Mouse (Mus musculus) heart, embryonic 16.5 days (tissue): ENCODE measurements at regions not wholly inside any gene's neighbourhood (a gene's known extent, or its start where the extent isn't known, plus 50 kb on each side); places are given as distances from the start of the nearest gene placed in this dataset.

Source experiments
- ATAC-seq: fragments of 200-750 bp; cut with Nextera tagmentation; replicated peaks from 2 replicates; pipeline ENCODE4 v1.8.0; 2017; ENCODE audit warnings: moderate number of reproducible peaks; ENCODE audit not compliant: insufficient read depth, low FRiP score; ENCODE audit errors: extremely low read depth
- H3K27ac ChIP-seq: fragments of 300-500 bp; sonication (generic); 2 replicates; pipeline ENCODE4 v1.5.1; 2014; ENCODE audit warnings: mild to moderate bottlenecking, low read length, control low read depth, moderate library complexity
- H3K27me3 ChIP-seq: fragments of 300-500 bp; sonication (generic); 2 replicates; pipeline ENCODE4 v1.6.1; 2014; ENCODE audit warnings: low read length, mixed read lengths; ENCODE audit not compliant: control insufficient read depth, insufficient read depth
- H3K36me3 ChIP-seq: fragments of 300-500 bp; sonication (generic); 2 replicates; pipeline ENCODE4 v1.6.1; 2014; ENCODE audit not compliant: control insufficient read depth, insufficient read depth
- H3K4me1 ChIP-seq: fragments of 300-500 bp; sonication (generic); 2 replicates; pipeline ENCODE4 v1.6.1; 2014; ENCODE audit warnings: low read length, mixed read lengths; ENCODE audit not compliant: control insufficient read depth, insufficient read depth
- H3K4me2 ChIP-seq: fragments of 300-500 bp; sonication (generic); 2 replicates; pipeline ENCODE4 v1.6.1; 2014; ENCODE audit warnings: low read depth, mild to moderate bottlenecking, control low read depth, low read length
- H3K4me3 ChIP-seq: fragments of 300-500 bp; sonication (generic); 2 replicates; pipeline ENCODE4 v1.5.1; 2014; ENCODE audit warnings: mild to moderate bottlenecking, control low read depth, low read length
- H3K9ac ChIP-seq: fragments of 300-500 bp; sonication (generic); 2 replicates; pipeline ENCODE4 v1.6.1; 2014; ENCODE audit warnings: low read length, control low read depth
- H3K9me3 ChIP-seq: fragments of 300-500 bp; sonication (generic); replicated peaks from 2 replicates; pipeline ENCODE4 v1.6.1; 2016; ENCODE audit warnings: low read length; ENCODE audit not compliant: control insufficient read depth
- WGBS: fragments of 180-500 bp; shearing (Covaris S2); extraction: QIAGEN DNeasy Blood & Tissue Kit; methylation state at CpG from one replicate; pipeline ENCODE4 v1.1.7; 2014; 5-methylcytosine and 5-hydroxymethylcytosine counted together

GRCm38 (mm10) chr12:64393106-64393505 is 81.4 kb downstream of the Fscb start:
- Histone ChIP-seq H3K4me2 (no peak overlapping the region), H3K27me3 (no peaks in the 10 kb centered on the region), H3K36me3 (no peaks in the 10 kb centered on the region), H3K4me3 (no peak overlapping the region), H3K4me1 (0 out of 2 replicates have a peak, but pooled peaks cover 3% of the 10 kb centered on the region), H3K9me3 (no peaks in the 10 kb centered on the region), H3K9ac (no peak overlapping the region), H3K27ac (no peak overlapping the region)
- no peak for ATAC-seq
- 77% methylated on average over 1 of the region's 1 CpGs for WGBS

- Histone ChIP-seq H3K4me2 (no peak overlapping the region), H3K9ac (no peak overlapping the region), H3K9me3 (no peaks in the 10 kb centered on the region), H3K27ac (no peak overlapping the region), H3K27me3 (no peaks in the 10 kb centered on the region), H3K36me3 (no peaks in the 10 kb centered on the region), H3K4me3 (no peak overlapping the region), H3K4me1 (0 out of 2 replicates have a peak, but pooled peaks cover 5% of the 10 kb centered on the region)
- peak; percentile 70 for ATAC-seq
- 29% methylated on average over 9 of the region's 9 CpGs for WGBS
Observed at GRCm38 (mm10) chr12:64389766-64390445, 84.6 kb downstream of the Fscb start.

- no peaks in the 10 kb centered on the region for H3K9me3 ChIP-seq
- WGBS: 62% methylated on average over 3 of the region's 3 CpGs
- H3K27me3 ChIP-seq: no peaks in the 10 kb centered on the region
- H3K36me3 ChIP-seq: no peaks in the 10 kb centered on the region
- no peak overlapping the region for H3K4me2 ChIP-seq
- no peak for ATAC-seq
- no peak overlapping the region for H3K4me3 ChIP-seq
- no peak overlapping the region for H3K9ac ChIP-seq
- H3K4me1 ChIP-seq: no peaks in the 10 kb centered on the region
- no peak overlapping the region for H3K27ac ChIP-seq
Observed at GRCm38 (mm10) chr12:64364941-64365340, 109.5 kb downstream of the Fscb start.

DNA sequence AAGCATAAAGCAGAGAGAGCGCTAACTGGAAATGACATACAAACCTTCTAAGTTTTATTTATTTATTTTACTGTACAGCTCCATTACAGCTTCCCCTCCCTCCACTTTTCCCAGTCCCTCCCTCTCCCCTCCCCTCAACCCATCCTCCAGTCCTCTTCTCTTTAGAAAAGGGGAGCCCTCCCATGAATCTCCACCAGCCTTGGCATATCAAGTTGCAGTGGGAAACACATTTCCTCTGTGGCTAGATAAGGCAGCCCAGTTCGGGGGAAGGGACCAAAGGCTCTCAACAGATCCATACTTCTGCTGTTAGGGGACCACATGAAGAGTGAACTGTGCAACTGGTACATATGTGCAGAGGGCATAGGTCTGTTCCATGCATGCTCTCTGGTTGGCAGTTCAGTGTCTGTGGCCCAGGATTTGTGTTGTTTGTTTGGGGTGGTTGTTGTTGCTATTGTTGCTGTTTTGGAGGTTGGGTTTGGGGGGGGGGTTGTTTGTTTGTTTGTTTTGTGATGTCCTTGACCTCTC is 112.8 kb downstream of the Fscb start:
- H3K9ac ChIP-seq: no peak overlapping the region
- no peaks in the 10 kb centered on the region for H3K27me3 ChIP-seq
- no peak overlapping the region for H3K27ac ChIP-seq
- ATAC-seq: no peak
- no peaks in the 10 kb centered on the region for H3K36me3 ChIP-seq
- H3K4me2 ChIP-seq: no peak overlapping the region
- H3K4me3 ChIP-seq: no peak overlapping the region
- no peaks in the 10 kb centered on the region for H3K9me3 ChIP-seq
- no peaks in the 10 kb centered on the region for H3K4me1 ChIP-seq
- WGBS: 49% methylated on average over 2 of the region's 2 CpGs

GRCm38 (mm10) chr12:64360698-64361097 is 113.8 kb downstream of the Fscb start:
- Histone ChIP-seq H3K9ac (no peak overlapping the region), H3K27ac (no peak overlapping the region), H3K4me2 (no peak overlapping the region)

DNA sequence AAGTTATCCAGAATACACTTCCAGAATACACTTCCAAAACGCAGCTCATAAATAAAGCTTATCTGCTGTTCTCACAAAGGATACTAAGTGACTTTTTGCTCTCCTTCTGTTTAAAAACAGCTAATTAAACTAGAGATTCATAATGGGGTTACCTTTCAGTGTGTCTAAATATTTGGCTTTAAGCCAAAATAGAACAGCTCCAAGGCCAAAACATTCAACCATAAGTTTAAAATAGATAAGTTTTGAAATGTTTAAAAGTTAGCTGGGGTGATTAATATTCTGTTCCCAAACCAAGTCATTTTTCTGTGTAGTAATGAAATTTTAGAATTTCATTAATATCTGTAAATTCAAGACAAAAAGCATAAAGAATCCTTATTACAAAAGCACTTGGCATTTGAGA is 130.7 kb downstream of the Fscb start:
- no peaks in the 10 kb centered on the region for H3K4me1 ChIP-seq
- no peak overlapping the region for H3K9ac ChIP-seq
- ATAC-seq: no peak
- H3K4me3 ChIP-seq: no peak overlapping the region
- H3K27ac ChIP-seq: no peak overlapping the region
- H3K27me3 ChIP-seq: no peaks in the 10 kb centered on the region
- H3K9me3 ChIP-seq: no peaks in the 10 kb centered on the region
- H3K36me3 ChIP-seq: no peaks in the 10 kb centered on the region
- no peak overlapping the region for H3K4me2 ChIP-seq
- WGBS: 57% methylated on average over 1 of the region's 1 CpGs

More at GRCm38 (mm10) chr12:64360698-64361097, 113.8 kb downstream of the Fscb start:
- Histone ChIP-seq H3K27me3 (no peaks in the 10 kb centered on the region), H3K4me1 (no peaks in the 10 kb centered on the region), H3K9me3 (no peaks in the 10 kb centered on the region), H3K4me3 (no peak overlapping the region), H3K36me3 (no peaks in the 10 kb centered on the region)
- no peak for ATAC-seq

DNA sequence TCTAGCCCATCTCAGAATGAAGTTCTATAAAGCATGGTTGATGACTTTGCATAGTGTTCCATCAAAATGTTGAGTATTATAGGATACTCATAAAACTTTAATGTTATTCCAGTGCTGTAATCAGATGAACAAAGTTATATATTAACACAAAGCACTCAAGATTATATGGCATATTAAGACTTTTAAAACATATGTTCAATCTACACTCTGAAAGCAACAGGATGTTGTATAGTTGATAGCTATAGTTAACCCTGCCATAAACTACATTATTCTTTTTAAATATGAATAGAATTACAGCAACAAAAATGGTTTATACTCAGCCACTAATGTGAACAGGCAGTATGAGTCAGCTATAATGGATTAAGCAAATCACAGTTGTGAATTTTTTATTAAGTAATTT is 139.3 kb downstream of the Fscb start:
- Histone ChIP-seq H3K4me2 (no peak overlapping the region), H3K4me1 (no peaks in the 10 kb centered on the region), H3K27ac (no peak overlapping the region), H3K9me3 (no peaks in the 10 kb centered on the region), H3K27me3 (no peaks in the 10 kb centered on the region), H3K9ac (no peak overlapping the region), H3K36me3 (no peaks in the 10 kb centered on the region), H3K4me3 (no peak overlapping the region)
- no peak for ATAC-seq
